Mouse (Mus musculus) E14TG2a.4 (cell line): Measurements from ENCODE around the gene Atp6v0c.

Experiments
- CTCF ChIP-seq: conservative IDR thresholded peaks from 2 replicates; pipeline ENCODE4 v1.5.1; 2014; ENCODE audit warnings: low read length
- POU5F1 ChIP-seq: IDR thresholded peaks from 2 replicates; pipeline ENCODE4 v1.6.1; 2014; ENCODE audit warnings: low read length, borderline replicate concordance

DNA sequence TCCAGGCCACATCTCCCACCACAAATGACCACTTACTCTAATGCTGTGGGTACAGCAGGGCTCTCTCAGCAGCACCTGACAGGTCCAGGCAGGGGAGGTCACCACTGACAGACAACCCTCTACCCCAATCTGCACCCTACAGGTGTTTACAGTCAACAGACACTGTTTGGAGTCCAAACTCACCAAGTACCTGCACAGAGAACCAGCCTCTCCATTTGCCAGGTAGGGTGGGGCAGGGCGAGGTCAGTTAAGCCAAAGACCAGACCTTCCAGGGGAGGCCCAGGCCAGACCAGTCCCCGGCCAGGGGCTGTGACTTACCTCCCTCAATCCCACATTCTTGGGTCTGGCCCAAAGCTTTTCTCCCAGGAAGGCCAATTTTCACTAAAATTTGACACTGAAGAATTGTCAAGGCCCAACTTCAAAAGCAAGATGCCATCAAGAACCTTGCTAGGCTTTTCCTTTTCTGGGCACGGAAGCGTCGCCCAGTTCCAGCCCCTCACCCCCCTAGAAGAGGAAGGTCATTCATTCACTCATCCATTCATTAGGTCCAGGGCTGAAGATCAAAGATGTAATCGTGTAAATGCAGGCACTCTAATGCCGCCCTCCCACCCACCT, 1.5 kb downstream of the Atp6v0c start:
- TF ChIP-seq CTCF (no peak), POU5F1 (no peak)
